Mouse (Mus musculus) liver, embryonic 14.5 days (tissue): ENCODE measurements around the gene Arhgap30.

Experiments used
- CTCF ChIP-seq: IDR thresholded peaks from 2 replicates; pipeline ENCODE4 v1.5.1; 2016; ENCODE audit warnings: antibody characterized with exemption, low read depth, control low read depth
- EP300 ChIP-seq: IDR thresholded peaks from 2 replicates; pipeline ENCODE4 v1.6.1; 2016; ENCODE audit warnings: antibody characterized with exemption, low read depth

- TF ChIP-seq EP300 = no peak
- TF ChIP-seq CTCF = peak; percentile 48; the same call in 1 of the 2 replicates
Observed at GRCm38 (mm10) chr1:171385171-171385570, 3.6 kb upstream of the Arhgap30 start.
